Mouse (Mus musculus): ENCODE data around the gene Prrx2. TPM values are rescaled to one million over a fixed set of nuclear protein-coding genes. Genes with fewer than 3 reads are reported as not detected.

Gene Prrx2
- polyA plus RNA-seq, 1 experiment from 2014 or later, result 10.6 TPM

GRCm38 (mm10) chr2:30875621-30876432 lies 41.1 kb downstream of the Prrx2 start:
- peak overlapping the region; percentile 46; the same call in 1 of the 2 replicates for H3K27ac ChIP-seq
- peaks cover 39% of the 10 kb centered on the region for H3K4me1 ChIP-seq
- no peaks in the 10 kb centered on the region for H3K36me3 ChIP-seq
- H3K27me3 ChIP-seq, result no peaks in the 10 kb centered on the region
- ATAC-seq (replicated peaks; ENCODE audit: low FRiP score), result peak; percentile 65; the same call in 1 of the 2 replicates
- WGBS, result 45% methylated on average over 11 of the region's 11 CpGs
- H3K4me2 ChIP-seq, result no peak overlapping the region
- H3K9me3 ChIP-seq (replicated peaks), result no peaks in the 10 kb centered on the region
- no peak overlapping the region for H3K4me3 ChIP-seq (replicated peaks)
- no peak overlapping the region for H3K9ac ChIP-seq

GRCm38 (mm10) chr2:30879481-30879880 lies 44.7 kb downstream of the Prrx2 start:
- no peak overlapping the region for H3K9ac ChIP-seq
- H3K4me3 ChIP-seq (replicated peaks), result no peak overlapping the region
- H3K27ac ChIP-seq, result no peak overlapping the region
- ATAC-seq (replicated peaks; ENCODE audit: low FRiP score), result no peak
- 90% methylated on average over 15 of the region's 15 CpGs for WGBS
- H3K9me3 ChIP-seq (replicated peaks), result no peaks in the 10 kb centered on the region
- H3K27me3 ChIP-seq, result no peaks in the 10 kb centered on the region
- H3K36me3 ChIP-seq, result 0 out of 2 replicates have a peak, but pooled peaks cover 4% of the 10 kb centered on the region
- H3K4me1 ChIP-seq, result peaks cover 23% of the 10 kb centered on the region
- H3K4me2 ChIP-seq, result no peak overlapping the region

GRCm38 (mm10) chr2:30881215-30881614 lies 46.4 kb downstream of the Prrx2 start:
- Histone ChIP-seq H3K27me3 (no peaks in the 10 kb centered on the region), H3K36me3 (0 out of 2 replicates have a peak, but pooled peaks cover 4% of the 10 kb centered on the region), H3K4me1 (peaks cover 14% of the 10 kb centered on the region), H3K9me3 (replicated peaks) (no peaks in the 10 kb centered on the region), H3K9ac (no peak overlapping the region), H3K4me3 (replicated peaks) (no peak overlapping the region), H3K27ac (no peak overlapping the region), H3K4me2 (no peak overlapping the region)
- ATAC-seq (replicated peaks; ENCODE audit: low FRiP score), result no peak
- WGBS, result 81% methylated on average over 7 of the region's 7 CpGs

GRCm38 (mm10) chr2:30884852-30885373 lies 50.1 kb downstream of the Prrx2 start:
- Histone ChIP-seq H3K9ac (no peak overlapping the region), H3K4me3 (replicated peaks) (no peak overlapping the region), H3K9me3 (replicated peaks) (no peaks in the 10 kb centered on the region), H3K36me3 (0 out of 2 replicates have a peak, but pooled peaks cover 4% of the 10 kb centered on the region), H3K4me1 (peaks cover 10% of the 10 kb centered on the region), H3K27me3 (no peaks in the 10 kb centered on the region), H3K27ac (no peak overlapping the region), H3K4me2 (no peak overlapping the region)
- 95% methylated on average over 4 of the region's 4 CpGs for WGBS
- no peak for ATAC-seq (replicated peaks; ENCODE audit: low FRiP score)

DNA sequence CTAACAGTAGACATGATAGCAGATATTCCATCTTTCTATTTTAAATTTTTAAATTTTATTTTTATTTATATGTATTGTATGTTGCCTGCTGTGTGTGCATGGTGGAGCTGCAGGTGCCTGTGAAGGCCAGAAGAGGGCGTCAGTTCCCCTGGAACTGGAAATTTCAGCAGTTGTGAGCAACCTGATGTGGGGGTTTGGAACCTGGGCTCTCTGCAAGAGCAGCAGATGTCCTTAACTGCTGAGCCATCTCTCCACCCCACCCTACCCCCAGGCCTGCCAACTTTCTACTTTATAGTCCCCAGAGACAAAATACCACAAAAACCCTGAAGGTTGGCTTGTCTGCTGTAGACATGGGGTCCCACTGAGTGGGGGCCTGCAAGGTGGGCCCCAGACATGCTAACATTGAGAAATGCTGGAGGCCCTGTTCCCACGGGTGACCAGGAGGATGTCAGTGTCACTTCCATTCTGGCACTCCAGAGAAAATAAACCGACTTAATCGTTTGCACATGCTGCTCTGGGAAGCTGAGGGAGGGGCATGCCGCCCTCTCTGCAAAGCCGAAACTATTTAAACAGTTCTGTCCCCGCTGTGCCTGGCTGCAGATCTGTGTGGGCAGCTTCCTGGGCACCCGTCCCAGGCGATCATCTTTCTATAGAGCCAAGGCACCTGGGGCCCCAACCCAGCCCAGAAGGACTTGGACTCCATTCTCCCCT lies 50.8 kb downstream of the Prrx2 start:
- no peak overlapping the region for H3K4me3 ChIP-seq (replicated peaks)
- peak overlapping the region; percentile 66 for H3K27ac ChIP-seq
- 0 out of 2 replicates have a peak, but pooled peaks have one; percentile 29 for ATAC-seq (replicated peaks; ENCODE audit: low FRiP score)
- WGBS, result 31% methylated on average over 9 of the region's 9 CpGs
- H3K4me2 ChIP-seq, result no peak overlapping the region
- H3K36me3 ChIP-seq, result 0 out of 2 replicates have a peak, but pooled peaks cover 4% of the 10 kb centered on the region
- no peaks in the 10 kb centered on the region for H3K27me3 ChIP-seq
- no peak overlapping the region for H3K9ac ChIP-seq
- peaks cover 10% of the 10 kb centered on the region for H3K4me1 ChIP-seq
- no peaks in the 10 kb centered on the region for H3K9me3 ChIP-seq (replicated peaks)

GRCm38 (mm10) chr2:30891002-30891401 lies 56.2 kb downstream of the Prrx2 start:
- no peak overlapping the region for H3K27ac ChIP-seq
- no peak overlapping the region for H3K4me3 ChIP-seq (replicated peaks)
- no peaks in the 10 kb centered on the region for H3K27me3 ChIP-seq
- WGBS, result 6% methylated on average over 3 of the region's 3 CpGs
- 0 out of 2 replicates have a peak, but pooled peaks have one; percentile 30 for ATAC-seq (replicated peaks; ENCODE audit: low FRiP score)
- H3K4me1 ChIP-seq, result peaks cover 21% of the 10 kb centered on the region
- no peaks in the 10 kb centered on the region for H3K36me3 ChIP-seq
- no peaks in the 10 kb centered on the region for H3K9me3 ChIP-seq (replicated peaks)
- no peak overlapping the region for H3K4me2 ChIP-seq
- H3K9ac ChIP-seq, result no peak overlapping the region

DNA sequence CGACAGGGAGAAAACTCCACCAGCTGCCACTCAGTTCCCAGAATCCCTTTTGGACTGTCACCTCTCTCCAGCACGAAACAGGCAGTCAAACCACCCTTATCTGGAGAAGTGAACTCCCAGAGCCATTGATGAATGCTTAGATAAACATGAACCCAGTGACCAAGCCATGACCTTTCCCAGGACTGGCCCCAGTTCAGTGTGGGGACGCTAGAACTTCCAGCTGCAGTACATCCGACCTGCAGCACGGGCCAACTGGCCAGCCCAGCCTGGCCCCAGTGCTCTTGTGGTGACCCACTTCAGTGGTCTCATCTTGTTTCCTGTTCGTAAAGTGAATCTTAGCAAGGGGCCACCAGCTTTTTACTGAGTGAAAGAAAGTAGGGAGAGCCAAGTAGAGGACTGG lies 58.6 kb downstream of the Prrx2 start:
- Histone ChIP-seq H3K27ac (no peak overlapping the region), H3K4me1 (peaks cover 26% of the 10 kb centered on the region), H3K4me3 (replicated peaks) (no peak overlapping the region), H3K9me3 (replicated peaks) (no peaks in the 10 kb centered on the region), H3K4me2 (no peak overlapping the region), H3K36me3 (no peaks in the 10 kb centered on the region), H3K9ac (no peak overlapping the region), H3K27me3 (no peaks in the 10 kb centered on the region)
- 8% methylated on average over 6 of the region's 6 CpGs for WGBS
- ATAC-seq (replicated peaks; ENCODE audit: low FRiP score), result no peak

GRCm38 (mm10) chr2:30893946-30894345 lies 59.2 kb downstream of the Prrx2 start:
- H3K4me3 ChIP-seq (replicated peaks), result no peak overlapping the region
- H3K36me3 ChIP-seq, result no peaks in the 10 kb centered on the region
- ATAC-seq (replicated peaks; ENCODE audit: low FRiP score), result no peak
- H3K27ac ChIP-seq, result no peak overlapping the region
- peaks cover 26% of the 10 kb centered on the region for H3K4me1 ChIP-seq
- H3K9ac ChIP-seq, result no peak overlapping the region
- H3K4me2 ChIP-seq, result no peak overlapping the region
- WGBS, result 77% methylated on average over 7 of the region's 7 CpGs
- no peaks in the 10 kb centered on the region for H3K27me3 ChIP-seq
- no peaks in the 10 kb centered on the region for H3K9me3 ChIP-seq (replicated peaks)

GRCm38 (mm10) chr2:30897291-30897690 lies 62.5 kb downstream of the Prrx2 start:
- H3K36me3 ChIP-seq, result no peaks in the 10 kb centered on the region
- no peaks in the 10 kb centered on the region for H3K9me3 ChIP-seq (replicated peaks)
- H3K4me2 ChIP-seq, result no peak overlapping the region
- peak; percentile 37; the same call in 1 of the 2 replicates for ATAC-seq (replicated peaks; ENCODE audit: low FRiP score)
- H3K4me1 ChIP-seq, result peaks cover 37% of the 10 kb centered on the region
- 39% methylated on average over 6 of the region's 6 CpGs for WGBS
- no peak overlapping the region for H3K9ac ChIP-seq
- no peaks in the 10 kb centered on the region for H3K27me3 ChIP-seq
- H3K27ac ChIP-seq, result no peak overlapping the region
- H3K4me3 ChIP-seq (replicated peaks), result no peak overlapping the region

GRCm38 (mm10) chr2:30899397-30900069 lies 64.8 kb downstream of the Prrx2 start:
- H3K36me3 ChIP-seq, result no peaks in the 10 kb centered on the region
- H3K4me2 ChIP-seq, result no peak overlapping the region
- H3K4me3 ChIP-seq (replicated peaks), result no peak overlapping the region
- WGBS, result 86% methylated on average over 14 of the region's 14 CpGs
- no peaks in the 10 kb centered on the region for H3K9me3 ChIP-seq (replicated peaks)
- H3K9ac ChIP-seq, result no peak overlapping the region
- peaks cover 43% of the 10 kb centered on the region for H3K4me1 ChIP-seq
- no peak for ATAC-seq (replicated peaks; ENCODE audit: low FRiP score)
- H3K27me3 ChIP-seq, result no peaks in the 10 kb centered on the region
- no peak overlapping the region for H3K27ac ChIP-seq

DNA sequence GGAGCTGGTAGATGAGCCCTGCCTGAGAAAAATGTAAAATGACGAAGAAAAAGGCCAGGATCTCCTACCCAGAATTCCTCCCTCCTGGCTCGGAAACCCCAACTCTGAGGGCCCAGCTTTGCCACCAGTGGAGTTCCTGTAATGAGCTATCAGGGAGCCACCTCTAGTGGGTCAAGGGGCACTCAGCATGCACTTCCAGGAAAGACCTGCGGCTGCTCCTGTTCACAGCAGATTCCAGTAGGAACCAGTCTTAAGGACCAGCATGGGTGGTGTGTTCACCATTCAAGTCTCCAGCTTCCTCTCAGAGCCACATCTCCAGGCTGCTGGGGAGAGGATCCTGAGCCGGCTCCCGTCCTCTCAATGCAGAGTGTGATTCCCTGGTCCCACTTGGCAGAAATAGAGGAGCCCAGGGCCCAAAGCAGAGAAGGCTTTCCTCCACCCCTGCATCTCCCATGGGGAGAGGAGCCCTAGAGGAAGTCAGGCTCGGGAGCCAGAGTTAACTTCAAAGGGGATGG lies 66.9 kb downstream of the Prrx2 start:
- Histone ChIP-seq H3K9ac (no peak overlapping the region; the same call in 1 of the 2 replicates), H3K27me3 (no peaks in the 10 kb centered on the region), H3K4me2 (peak overlapping the region; percentile 84), H3K36me3 (no peaks in the 10 kb centered on the region), H3K9me3 (replicated peaks) (no peaks in the 10 kb centered on the region), H3K27ac (peak overlapping the region; percentile 49; the same call in 1 of the 2 replicates), H3K4me1 (peaks cover 46% of the 10 kb centered on the region), H3K4me3 (replicated peaks) (peak overlapping the region; percentile 49)
- 57% methylated on average over 6 of the region's 6 CpGs for WGBS
- ATAC-seq (replicated peaks; ENCODE audit: low FRiP score), result no peak
